Mouse (Mus musculus) MEL (cell line): ENCODE measurements around the gene Fgd3. TPM values are rescaled to one million over a fixed set of nuclear protein-coding genes. Genes with fewer than 3 reads are reported as not detected.

Experiments used
- DNase-seq: peaks from one replicate; pipeline ENCODE4 v3.0.0; 2011; ENCODE audit warnings: low read depth, low spot score
- H3K27ac ChIP-seq: 2 replicates; pipeline ENCODE4 v1.5.1; 2012; ENCODE audit warnings: low read depth, mild to moderate bottlenecking, control low read depth, low read length, moderate library complexity; ENCODE audit not compliant: control insufficient read depth
- H3K27me3 ChIP-seq, 2 experiments: fragments of 150-350 bp in 1 of 2; sonication (generic) in 1 of 2; 2 replicates each; pipeline ENCODE4 v1.6.1; 2012; ENCODE audit warnings: low read length in 2 of 2, mild to moderate bottlenecking in 2 of 2, improper control_type of control experiment in 1 of 2, moderate library complexity in 1 of 2; ENCODE audit not compliant: insufficient read depth in 2 of 2, control insufficient read depth in 1 of 2
- H3K36me3 ChIP-seq, 2 experiments: 2 replicates each; pipeline ENCODE4 v1.6.1; 2012 to 2014; ENCODE audit warnings: low read length in 2 of 2, improper control_type of control experiment in 1 of 2, inconsistent platforms in 1 of 2, mild to moderate bottlenecking in 1 of 2; ENCODE audit not compliant: insufficient read depth in 2 of 2, control insufficient read depth in 1 of 2
- H3K4me1 ChIP-seq, 2 experiments: fragments of 150-350 bp in 1 of 2; sonication (generic) in 1 of 2; 2 replicates each; pipeline ENCODE4 v1.6.1; 2012; ENCODE audit warnings: low read length in 2 of 2, improper control_type of control experiment in 1 of 2, mild to moderate bottlenecking in 1 of 2; ENCODE audit not compliant: insufficient read depth in 2 of 2, control insufficient read depth in 1 of 2
- H3K4me3 ChIP-seq, 2 experiments: fragments of 150-350 bp in 1 of 2; sonication (generic) in 1 of 2; 2 replicates each; pipeline ENCODE4 v1.5.1; 2012; ENCODE audit warnings: low read depth in 2 of 2, low read length in 2 of 2, mild to moderate bottlenecking in 2 of 2, moderate library complexity in 2 of 2, control low read depth in 1 of 2, improper control_type of control experiment in 1 of 2; ENCODE audit not compliant: control insufficient read depth in 1 of 2, insufficient read depth in 1 of 2
- H3K79me2 ChIP-seq: 2 replicates; pipeline ENCODE4 v1.6.1; 2012; ENCODE audit warnings: mild to moderate bottlenecking, low read length, moderate library complexity; ENCODE audit not compliant: control insufficient read depth, poor library complexity, insufficient read depth
- H3K9ac ChIP-seq: 2 replicates; pipeline ENCODE4 v1.6.1; 2012; ENCODE audit warnings: low read depth, mild to moderate bottlenecking, control low read depth, low read length, moderate library complexity; ENCODE audit not compliant: control insufficient read depth, poor library complexity, severe bottlenecking
- H3K9me3 ChIP-seq: fragments of 150-350 bp; sonication (generic); replicated peaks from 2 replicates; pipeline ENCODE4 v1.6.1; 2012; ENCODE audit warnings: mild to moderate bottlenecking, low read length, improper control_type of control experiment, moderate library complexity; ENCODE audit not compliant: insufficient read depth
- BHLHE40 ChIP-seq: IDR thresholded peaks from 2 replicates; pipeline ENCODE4 v1.6.1; 2012; ENCODE audit warnings: low read depth, mild to moderate bottlenecking, inconsistent platforms, low read length, improper control_type of control experiment, borderline replicate concordance
- CHD1 ChIP-seq: IDR thresholded peaks from 2 replicates; pipeline ENCODE4 v1.6.1; 2012; ENCODE audit warnings: low read depth, mild to moderate bottlenecking, inconsistent platforms, low read length, improper control_type of control experiment
- CHD2 ChIP-seq: IDR thresholded peaks from 2 replicates; pipeline ENCODE4 v1.6.1; 2011; ENCODE audit warnings: low read length, improper control_type of control experiment
- CTCF ChIP-seq, 3 experiments: IDR thresholded peaks in 2 of 3; conservative IDR thresholded peaks in 1 of 3; 2 replicates each; pipeline ENCODE4 v1.5.1; 2011 to 2012; ENCODE audit warnings: low read length in 3 of 3, low read depth in 2 of 3, mild to moderate bottlenecking in 2 of 3, improper control_type of control experiment in 1 of 3, inconsistent platforms in 1 of 3, mixed read lengths in 1 of 3, moderate library complexity in 1 of 3; ENCODE audit not compliant: control insufficient read depth in 1 of 3, insufficient read depth in 1 of 3, poor library complexity in 1 of 3, severe bottlenecking in 1 of 3
- E2F4 ChIP-seq: IDR thresholded peaks from 2 replicates; pipeline ENCODE4 v1.6.1; 2011; ENCODE audit warnings: low read depth, low read length, improper control_type of control experiment, borderline replicate concordance
- EP300 ChIP-seq, 2 experiments: IDR thresholded peaks; 2 replicates each; pipeline ENCODE4 v1.6.1; 2011; ENCODE audit warnings: improper control_type of control experiment in 2 of 2, low read length in 2 of 2, low read depth in 1 of 2, mild to moderate bottlenecking in 1 of 2
- ETS1 ChIP-seq: IDR thresholded peaks from 2 replicates; pipeline ENCODE4 v1.6.1; 2012; ENCODE audit warnings: low read depth, mild to moderate bottlenecking, inconsistent platforms, low read length, improper control_type of control experiment, moderate library complexity
- MAX ChIP-seq: IDR thresholded peaks from 2 replicates; pipeline ENCODE4 v1.6.1; 2011; ENCODE audit warnings: low read length, improper control_type of control experiment
- MAZ ChIP-seq: IDR thresholded peaks from 2 replicates; pipeline ENCODE4 v1.6.1; 2012; ENCODE audit warnings: low read depth, mild to moderate bottlenecking, inconsistent platforms, low read length, improper control_type of control experiment
- MXI1 ChIP-seq: IDR thresholded peaks from 2 replicates; pipeline ENCODE4 v1.6.1; 2011; ENCODE audit warnings: mild to moderate bottlenecking, low read depth, low read length, improper control_type of control experiment
- MYB ChIP-seq: IDR thresholded peaks from 2 replicates; pipeline ENCODE4 v1.6.1; 2011; ENCODE audit warnings: mild to moderate bottlenecking, low read depth, low read length, improper control_type of control experiment
- NRF1 ChIP-seq: IDR thresholded peaks from 2 replicates; pipeline ENCODE4 v1.6.1; 2014; ENCODE audit warnings: low read depth, mild to moderate bottlenecking, inconsistent platforms, low read length, improper control_type of control experiment, moderate library complexity; ENCODE audit not compliant: poor library complexity, insufficient read depth, severe bottlenecking
- SIN3A ChIP-seq: IDR thresholded peaks from 2 replicates; pipeline ENCODE4 v1.6.1; 2012; ENCODE audit warnings: low read length, improper control_type of control experiment, inconsistent platforms
- TCF12 ChIP-seq: IDR thresholded peaks from 2 replicates; pipeline ENCODE4 v1.6.1; 2014; ENCODE audit warnings: low read depth, mild to moderate bottlenecking, inconsistent platforms, low read length, improper control_type of control experiment, moderate library complexity
- USF1 ChIP-seq: IDR thresholded peaks from 2 replicates; pipeline ENCODE4 v1.6.1; 2014; ENCODE audit warnings: low read depth, mild to moderate bottlenecking, inconsistent platforms, low read length, improper control_type of control experiment, moderate library complexity
- polyA plus RNA-seq, 2 experiments: library from polyadenylated mRNA; stranded (reverse) in 1 of 2; unstranded in 1 of 2; fragments of >175 nt in 1 of 2; fragments of >200 nt in 1 of 2; gene quantifications; 2 replicates each; pipeline versions ENCODE4 v1.2.1 to v1.2.4; 2012; ENCODE audit warnings: low replicate concordance in 2 of 2, low read depth in 1 of 2; ENCODE audit not compliant: insufficient read length in 2 of 2, insufficient read depth in 1 of 2, missing spikeins in 1 of 2
- total RNA-seq: library from RNA; depleted of rRNA; stranded (reverse); fragments of 300-350 nt; gene quantifications from 2 replicates; pipeline ENCODE4 v1.2.3, GENCODE M21; 2012

The Fgd3 gene
- total and polyA plus RNA-seq, 3 experiments: 5.0 to 6.9 TPM; not detected in 1

- no peak for TF ChIP-seq NRF1
- Histone ChIP-seq H3K4me1 (peaks cover 5 to 7% of the 10 kb centered on the region in 2 experiments; a peak in 2 of 4 replicates), H3K9me3 (no peaks in the 10 kb centered on the region), H3K9ac (no peak overlapping the region), H3K4me3 (no peak overlapping the region), H3K36me3 (no peaks in the 10 kb centered on the region; a peak in 3 of 4 replicates), H3K79me2 (peaks cover 21% of the 10 kb centered on the region; the same call in 1 of the 2 replicates), H3K27me3 (no peaks in the 10 kb centered on the region), H3K27ac (no peak overlapping the region)
- DNase-seq: no peak
Observed at GRCm38 (mm10) chr13:49360906-49361406, 40.8 kb upstream of the Fgd3 start.

- H3K27me3 ChIP-seq: no peaks in the 10 kb centered on the region
- no peaks in the 10 kb centered on the region; a peak in 3 of 4 replicates for H3K36me3 ChIP-seq
- H3K9me3 ChIP-seq: no peaks in the 10 kb centered on the region
- H3K4me3 ChIP-seq: no peak overlapping the region
- H3K9ac ChIP-seq: no peak overlapping the region
- peaks cover 5 to 7% of the 10 kb centered on the region in 2 experiments; a peak in 2 of 4 replicates for H3K4me1 ChIP-seq
- no peak for DNase-seq
- H3K27ac ChIP-seq: no peak overlapping the region
- TF ChIP-seq EP300 (IDR thresholded peaks at IDR 0.05; ENCODE audit: low read depth in 1 of 2, low read length in 2 of 2) (no peak), USF1 (no peak), MAX (no peak), TCF12 (no peak), CHD2 (no peak), CHD1 (no peak), MYB (no peak), MXI1 (no peak), ETS1 (no peak), SIN3A (no peak), CTCF (IDR thresholded peaks at IDR 0.05 in 2 of 3, conservative IDR thresholded peaks at IDR 0.05 in 1 of 3; ENCODE audit: control insufficient read depth in 1 of 3, insufficient read depth in 1 of 3, low read depth in 2 of 3, low read length in 3 of 3, poor library complexity in 1 of 3, severe bottlenecking in 1 of 3) (no peak), E2F4 (no peak), MAZ (no peak), BHLHE40 (no peak)
- H3K79me2 ChIP-seq: peaks cover 17% of the 10 kb centered on the region; the same call in 1 of the 2 replicates
Observed at GRCm38 (mm10) chr13:49358184-49358583, 38.1 kb upstream of the Fgd3 start.
